Mouse (Mus musculus): Measurements from ENCODE around the gene Rps24.

The Rps24 gene

GRCm38 (mm10) chr14:24512527-24513161, 25.7 kb downstream of the Rps24 start:
- DNase-seq (ENCODE audit: low spot score in 2 of 2): no peak

GRCm38 (mm10) chr14:24521597-24521996, 34.7 kb downstream of the Rps24 start:
- DNase-seq (ENCODE audit: low spot score in 2 of 2): no peak

- no peak for DNase-seq (ENCODE audit: low spot score in 2 of 2)
Observed at GRCm38 (mm10) chr14:24525137-24525536, 38.2 kb downstream of the Rps24 start.

GRCm38 (mm10) chr14:24525677-24526415, 38.9 kb downstream of the Rps24 start:
- DNase-seq (ENCODE audit: low spot score in 2 of 2): no peak

- DNase-seq (ENCODE audit: low spot score in 2 of 2): no peak
Observed at GRCm38 (mm10) chr14:24526440-24526839, 39.5 kb downstream of the Rps24 start.

- no peak for DNase-seq (ENCODE audit: low spot score in 2 of 2)
Observed at GRCm38 (mm10) chr14:24530228-24530627, 43.3 kb downstream of the Rps24 start.

DNA sequence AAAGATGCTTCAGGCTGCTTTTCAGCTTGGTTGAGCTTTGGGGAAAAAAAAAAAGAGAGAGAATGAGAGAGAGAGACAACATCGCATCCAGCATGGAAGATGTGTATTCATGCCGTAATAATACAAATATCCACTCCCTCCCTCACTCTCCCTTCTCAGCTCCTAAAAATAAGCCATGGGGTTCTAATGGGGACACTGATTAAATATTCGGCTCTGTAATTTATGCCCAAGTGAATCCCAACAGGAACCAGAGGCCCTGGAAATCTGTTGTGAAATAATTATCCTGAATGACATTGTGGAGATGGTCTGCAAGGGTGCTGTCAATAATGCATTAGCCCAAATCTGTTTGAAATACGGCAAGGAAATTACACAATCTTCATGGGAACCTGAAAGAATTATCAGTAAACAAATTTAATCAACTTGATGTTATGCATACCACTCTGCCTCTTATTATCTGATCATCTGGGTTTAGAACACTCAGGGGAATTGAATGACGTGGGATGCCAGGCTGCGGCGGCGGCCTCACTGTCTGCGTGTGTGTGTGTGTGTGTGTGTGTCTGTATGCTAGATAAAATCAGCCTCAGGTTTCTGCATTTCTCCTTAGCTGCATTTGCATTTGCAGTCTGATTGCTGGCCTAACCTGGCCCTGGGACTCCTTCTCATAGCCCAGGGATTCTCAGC, 48.1 kb downstream of the Rps24 start:
- no peak for DNase-seq (ENCODE audit: low spot score in 2 of 2)

DNA sequence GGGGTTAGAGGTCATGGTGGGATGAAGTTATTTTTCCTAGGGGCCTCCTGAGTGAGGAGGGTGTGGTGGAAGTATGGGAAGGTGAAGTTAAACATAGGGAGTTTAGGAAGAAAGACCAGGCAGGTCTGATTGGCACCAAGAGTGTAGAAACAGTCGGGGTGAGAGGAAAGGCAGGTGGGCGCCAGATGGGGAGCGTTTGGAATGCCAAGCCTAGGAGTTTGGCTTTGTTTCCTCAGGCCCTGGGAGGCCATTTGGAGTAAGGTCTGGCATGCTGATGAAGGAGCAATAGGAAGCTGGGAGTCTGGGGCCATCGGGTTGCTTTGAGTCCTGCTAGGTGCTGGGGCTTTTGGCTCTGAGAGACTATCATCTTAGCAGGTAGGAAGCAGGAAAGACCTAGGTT, 56.0 kb downstream of the Rps24 start:
- DNase-seq (ENCODE audit: low spot score in 2 of 2): no peak

- DNase-seq (ENCODE audit: low spot score in 2 of 2): peak in 1 of 2 experiments; percentile 6
Observed at GRCm38 (mm10) chr14:24544057-24544456, 57.1 kb downstream of the Rps24 start.
